Mouse (Mus musculus) adipose tissue, adult 10 weeks (tissue): Measurements from ENCODE around the gene Hist1h2bf. TPM values are rescaled to one million over a fixed set of nuclear protein-coding genes. Genes with fewer than 3 reads are reported as not detected.

Experiments used
- polyA plus RNA-seq: library from polyadenylated mRNA; stranded (reverse); fragments of 350-450 nt; fragmentation: Illumina TruSeq; extraction: RNeasy Lipid Tissue Mini Kit (QIAGEN cat#74804); gene quantifications from one replicate; pipeline ENCODE4 v1.2.3, GENCODE M21; 2014; ENCODE audit warnings: low read depth, low replicate concordance

The Hist1h2bf gene
- polyA plus RNA-seq, 1 experiment from 2014 or later = not detected

Other genes with a start within 250 kb of the Hist1h2bf start
- gene Zfp322a, start 205.0 kb downstream of the Hist1h2bf start, polyA plus RNA-seq = 13.4 TPM
- 5.0 TPM for gene Abt1, start 150.3 kb downstream of the Hist1h2bf start, polyA plus RNA-seq
- gene Btn1a1, start 108.3 kb downstream of the Hist1h2bf start, polyA plus RNA-seq = 0.19 TPM
- not detected for gene Btn2a2, start 85.3 kb downstream of the Hist1h2bf start, polyA plus RNA-seq
- 24.5 TPM for gene Hist1h4h, start 43.1 kb downstream of the Hist1h2bf start, polyA plus RNA-seq
- not detected for gene Hist1h2af, start 40.3 kb downstream of the Hist1h2bf start, polyA plus RNA-seq
- gene Hist1h3g, start 38.8 kb downstream of the Hist1h2bf start, polyA plus RNA-seq = not detected
- 0.24 TPM for gene Hist1h2bh, start 30.8 kb downstream of the Hist1h2bf start, polyA plus RNA-seq
- gene Hist1h3f, start 30.1 kb downstream of the Hist1h2bf start, polyA plus RNA-seq = not detected
- gene Hist1h4f, start 22.5 kb downstream of the Hist1h2bf start, polyA plus RNA-seq = not detected
- gene Hist1h1d, start 20.9 kb downstream of the Hist1h2bf start, polyA plus RNA-seq = 0.16 TPM
- 0.67 TPM for gene Hist1h3e, start 11.8 kb downstream of the Hist1h2bf start, polyA plus RNA-seq
- not detected for gene Hist1h2ae, start 3.0 kb downstream of the Hist1h2bf start, polyA plus RNA-seq
- 3.0 TPM for gene Hist1h2bg, start 2.8 kb downstream of the Hist1h2bf start, polyA plus RNA-seq
- not detected for gene Hist1h2ad, start 185 bp upstream of the Hist1h2bf start, polyA plus RNA-seq
- gene Hist1h3d, start 1.6 kb upstream of the Hist1h2bf start, polyA plus RNA-seq = 0.92 TPM
- gene Hist1h4d, start 7.4 kb upstream of the Hist1h2bf start, polyA plus RNA-seq = 0.56 TPM
- gene Hist1h2be, start 46.9 kb upstream of the Hist1h2bf start, polyA plus RNA-seq = 7.3 TPM
- 3.9 TPM for gene Hist1h1e, start 48.4 kb upstream of the Hist1h2bf start, polyA plus RNA-seq
- gene Hist1h2ac, start 109.8 kb upstream of the Hist1h2bf start, polyA plus RNA-seq = 0.42 TPM
- gene Hist1h2bc, start 110.0 kb upstream of the Hist1h2bf start, polyA plus RNA-seq = 128 TPM
- gene Hist1h1t, start 121.6 kb upstream of the Hist1h2bf start, polyA plus RNA-seq = not detected
- gene Hist1h4c, start 124.3 kb upstream of the Hist1h2bf start, polyA plus RNA-seq = 0.73 TPM
- gene Hfe, start 136.7 kb upstream of the Hist1h2bf start, polyA plus RNA-seq = 35.7 TPM
- gene Hist1h1c, start 164.6 kb upstream of the Hist1h2bf start, polyA plus RNA-seq = 73.4 TPM
- not detected for gene Hist1h3c, start 171.4 kb upstream of the Hist1h2bf start, polyA plus RNA-seq
- not detected for gene Hist1h2bb, start 172.5 kb upstream of the Hist1h2bf start, polyA plus RNA-seq
- not detected for gene Hist1h2ab, start 176.9 kb upstream of the Hist1h2bf start, polyA plus RNA-seq
- gene Hist1h3b, start 178.1 kb upstream of the Hist1h2bf start, polyA plus RNA-seq = not detected
- not detected for gene Hist1h4b, start 182.8 kb upstream of the Hist1h2bf start, polyA plus RNA-seq
- gene Hist1h4a, start 187.0 kb upstream of the Hist1h2bf start, polyA plus RNA-seq = 2.5 TPM
- not detected for gene Hist1h3a, start 188.2 kb upstream of the Hist1h2bf start, polyA plus RNA-seq
- not detected for gene Hist1h1a, start 189.5 kb upstream of the Hist1h2bf start, polyA plus RNA-seq
- gene Trim38, start 195.7 kb upstream of the Hist1h2bf start, polyA plus RNA-seq = 0.15 TPM
- not detected for gene Slc17a2, start 232.8 kb upstream of the Hist1h2bf start, polyA plus RNA-seq